Mouse (Mus musculus): ENCODE measurements around the gene Fam83e. TPM values are rescaled to one million over a fixed set of nuclear protein-coding genes. Genes with fewer than 3 reads are reported as not detected.

Gene Fam83e
- under 1 TPM; 0.20 to 0.34 TPM for total RNA-seq (2021)

GRCm38 (mm10) chr7:45720413-45721233, at the start of gene Fam83e:
Gene Fam83e (plus strand): TSS chr7:45721212.
- DNase-seq (ENCODE audit: low spot score): no peak
- intact Hi-C loops (cut with DNase I): no loop called here

- DNase-seq (ENCODE audit: low spot score): no peak
- intact Hi-C loops (cut with DNase I): no loop called here
Observed at GRCm38 (mm10) chr7:45677627-45678295, 43.3 kb upstream of the Fam83e start.

- no peak for DNase-seq (ENCODE audit: low spot score)
- intact Hi-C loops (cut with DNase I): no loop called here
Observed at GRCm38 (mm10) chr7:45678513-45678912, 42.5 kb upstream of the Fam83e start.

GRCm38 (mm10) chr7:45679966-45680621, 40.9 kb upstream of the Fam83e start:
- intact Hi-C loops (cut with DNase I): loop anchor here (10.0 kb wide), 1 partner anchor 205 kb away; no protein-coding TSS in a partner anchor
- DNase-seq (ENCODE audit: low spot score): peak; percentile 72

- DNase-seq (ENCODE audit: low spot score): no peak
- intact Hi-C loops (cut with DNase I): loop anchor here (10.0 kb wide), 1 partner anchor 206 kb away; no protein-coding TSS in a partner anchor
Observed at GRCm38 (mm10) chr7:45681046-45681736, 39.8 kb upstream of the Fam83e start.

- intact Hi-C loops (cut with DNase I): loop anchor here (2.0 to 10.0 kb wide), 4 partner anchors 42 to 208 kb away; no protein-coding TSS in a partner anchor
- DNase-seq (ENCODE audit: low spot score): peak; percentile 77
Observed at GRCm38 (mm10) chr7:45682144-45683126, 38.6 kb upstream of the Fam83e start.

GRCm38 (mm10) chr7:45683396-45684050, 37.5 kb upstream of the Fam83e start, which contains the start of gene Ntn5:
Gene Ntn5 (plus strand): TSS chr7:45684022.
- intact Hi-C loops (cut with DNase I): loop anchor here (2.0 to 10.0 kb wide), 4 partner anchors 43 to 209 kb away; no protein-coding TSS in a partner anchor
- no peak for DNase-seq (ENCODE audit: low spot score)

GRCm38 (mm10) chr7:45685811-45686210, 35.2 kb upstream of the Fam83e start:
- intact Hi-C loops (cut with DNase I): loop anchor here (10.0 kb wide), 1 partner anchor 211 kb away; no protein-coding TSS in a partner anchor
- no peak for DNase-seq (ENCODE audit: low spot score)

- no peak for DNase-seq (ENCODE audit: low spot score)
- intact Hi-C loops (cut with DNase I): loop anchor here (10.0 kb wide), 1 partner anchor 212 kb away; no protein-coding TSS in a partner anchor
Observed at GRCm38 (mm10) chr7:45686841-45687240, 34.2 kb upstream of the Fam83e start.

- intact Hi-C loops (cut with DNase I): loop anchor here (10.0 kb wide), 1 partner anchor 214 kb away; no protein-coding TSS in a partner anchor
- DNase-seq (ENCODE audit: low spot score): no peak
Observed at GRCm38 (mm10) chr7:45689099-45689498, 31.9 kb upstream of the Fam83e start.

GRCm38 (mm10) chr7:45689800-45690199, 31.2 kb upstream of the Fam83e start:
- intact Hi-C loops (cut with DNase I): loop anchor here (10.0 kb wide), 1 partner anchor 215 kb away; no protein-coding TSS in a partner anchor
- no peak for DNase-seq (ENCODE audit: low spot score)

- DNase-seq (ENCODE audit: low spot score): no peak
- intact Hi-C loops (cut with DNase I): no loop called here
Observed at GRCm38 (mm10) chr7:45692364-45692763, 28.6 kb upstream of the Fam83e start.

GRCm38 (mm10) chr7:45693921-45694591, 27.0 kb upstream of the Fam83e start, which contains the start of gene Sec1:
Gene Sec1 (minus strand): TSS chr7:45694402.
- intact Hi-C loops (cut with DNase I): no loop called here
- DNase-seq (ENCODE audit: low spot score): no peak

- intact Hi-C loops (cut with DNase I): no loop called here
- no peak for DNase-seq (ENCODE audit: low spot score)
Observed at GRCm38 (mm10) chr7:45695098-45695497, 25.9 kb upstream of the Fam83e start.

GRCm38 (mm10) chr7:45697894-45698293, 23.1 kb upstream of the Fam83e start:
- DNase-seq (ENCODE audit: low spot score): no peak
- intact Hi-C loops (cut with DNase I): no loop called here

GRCm38 (mm10) chr7:45699523-45700141, 21.4 kb upstream of the Fam83e start, which contains the start of gene Car11:
Gene Car11 (plus strand): TSS chr7:45699843.
- DNase-seq (ENCODE audit: low spot score): no peak
- intact Hi-C loops (cut with DNase I): no loop called here
